In the genomic region with DNA sequence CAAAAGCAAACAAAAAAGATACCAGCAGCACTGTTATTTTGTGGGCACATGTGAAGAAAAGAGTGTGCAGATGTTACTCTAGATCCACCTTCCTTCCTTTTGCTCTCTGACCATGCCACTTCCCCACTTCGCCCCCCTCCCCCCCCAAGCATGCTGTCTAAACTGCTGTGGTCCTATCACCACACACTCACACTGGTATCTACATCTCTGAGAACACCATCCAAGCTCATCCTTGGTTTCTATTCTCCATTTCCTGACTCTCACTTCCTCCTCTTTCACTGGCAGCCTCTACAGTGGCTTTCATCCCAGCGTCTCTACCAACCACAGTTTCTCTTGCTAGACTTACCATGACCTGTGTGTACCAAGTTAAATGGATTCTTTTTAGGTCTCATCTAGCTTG, we compare ENCODE assay signal across 22 mouse cellular contexts. TPM values are rescaled to one million over a fixed set of nuclear protein-coding genes. Genes with fewer than 3 reads are reported as not detected.
DNase-seq lines count a peak whose midpoint lies in the region; ATAC-seq and TF ChIP-seq lines count a peak whose summit lies in the region.
"Had no signal": no experiment of that assay in that cellular context is flagged by ENCODE, and none has a peak within 500 bp of the region (broad histone marks: within the 10 kb centered on the region; RNA-seq: fewer than 3 reads in every experiment).

No protein-coding gene starts in this region.

- no peaks in the 10 kb centered on the region for H3K36me3 ChIP-seq in liver, embryonic 11.5 days (ENCODE audit: control insufficient read depth, insufficient read depth, low read length)
- peaks cover 0 to 39% of the 10 kb centered on the region in 2 experiments; a peak in 2 of 4 replicates for H3K36me3 ChIP-seq in MEL (ENCODE audit: control insufficient read depth in 1 of 2, insufficient read depth in 2 of 2, low read length in 2 of 2)
- H3K36me3 ChIP-seq in liver, embryonic 12.5 days: no peaks in the 10 kb centered on the region
- H3K36me3 ChIP-seq in intestine, postnatal 0 days (ENCODE audit: control insufficient read depth, insufficient read depth): no peaks in the 10 kb centered on the region
- H3K36me3 ChIP-seq: forebrain, embryonic 12.5 days; limb, embryonic 10.5 days; lung, embryonic 15.5 days had no signal

- H3K27ac ChIP-seq in liver, embryonic 11.5 days (ENCODE audit: low read depth, low read length): no peak overlapping the region
- H3K27ac ChIP-seq in MEL (ENCODE audit: control insufficient read depth, low read depth, low read length): peak overlapping the region; percentile 91
- peak overlapping the region; percentile 98 for H3K27ac ChIP-seq in liver, embryonic 12.5 days
- no peak overlapping the region for H3K27ac ChIP-seq in intestine, postnatal 0 days (ENCODE audit: low read depth, low read length)
- H3K27ac ChIP-seq in left cerebral cortex, adult 2 months: no peak overlapping the region
- H3K27ac ChIP-seq: forebrain, embryonic 12.5 days; limb, embryonic 10.5 days; lung, embryonic 15.5 days; stomach, postnatal 0 days had no signal

- no peak for ATAC-seq in liver, embryonic 11.5 days (replicated peaks; ENCODE audit: low FRiP score)
- no peak for ATAC-seq in liver, embryonic 12.5 days
- ATAC-seq in megakaryocyte progenitor cell, adult 5-6 weeks (replicated peaks; ENCODE audit: poor library complexity): peak; percentile 91
- ATAC-seq in intestine, postnatal 0 days: no peak
- ATAC-seq: hindbrain, embryonic 16.5 days had no signal

- H3K4me3 ChIP-seq in liver, embryonic 11.5 days (ENCODE audit: low read depth, low read length): no peak overlapping the region
- peak overlapping the region; percentile 11 to 38; a peak in 3 of 4 replicates for H3K4me3 ChIP-seq in MEL (ENCODE audit: control insufficient read depth in 1 of 2, insufficient read depth in 1 of 2, low read depth in 2 of 2, low read length in 2 of 2)
- H3K4me3 ChIP-seq in liver, embryonic 12.5 days: no peak overlapping the region
- no peak overlapping the region for H3K4me3 ChIP-seq in intestine, postnatal 0 days (ENCODE audit: low read depth, low read length)
- no peak overlapping the region for H3K4me3 ChIP-seq in left cerebral cortex, adult 2 months
- H3K4me3 ChIP-seq: forebrain, embryonic 12.5 days; limb, embryonic 10.5 days; lung, embryonic 15.5 days had no signal

- TF ChIP-seq EP300 in MEL (IDR thresholded peaks at IDR 0.05; ENCODE audit: low read depth in 1 of 2, low read length in 2 of 2): peak; percentile 47 to 67

- no peaks in the 10 kb centered on the region for H3K79me2 ChIP-seq in MEL (ENCODE audit: control insufficient read depth, insufficient read depth, low read length, poor library complexity)

- no peak; a peak in 1 of 4 replicates for TF ChIP-seq POLR2A in MEL (IDR thresholded peaks at IDR 0.05; ENCODE audit: control insufficient read depth in 1 of 2, insufficient read depth in 1 of 2, low read depth in 1 of 2, low read length in 2 of 2, poor library complexity in 1 of 2)

- 54% methylated on average over 2 of the region's 2 CpGs for WGBS in liver, embryonic 11.5 days
- 44% methylated on average over 2 of the region's 2 CpGs for WGBS in liver, embryonic 12.5 days (ENCODE audit: insufficient replicate concordance)
- 81% methylated on average over 2 of the region's 2 CpGs for WGBS in intestine, postnatal 0 days

- no peak overlapping the region for H3K4me2 ChIP-seq in liver, embryonic 11.5 days
- H3K4me2 ChIP-seq in liver, embryonic 12.5 days: 0 out of 2 replicates have a peak overlapping the region, but pooled peaks have one; percentile 17
- H3K4me2 ChIP-seq in intestine, postnatal 0 days (replicated peaks; ENCODE audit: low read depth): no peak overlapping the region
- H3K4me2 ChIP-seq: forebrain, embryonic 12.5 days; lung, embryonic 15.5 days had no signal

- TF ChIP-seq RAD21 in MEL (IDR thresholded peaks at IDR 0.05; ENCODE audit: low read depth, low read length): no peak

- no peaks in the 10 kb centered on the region for H3K27me3 ChIP-seq in liver, embryonic 11.5 days (replicated peaks; ENCODE audit: control insufficient read depth, insufficient read depth, low read length)
- H3K27me3 ChIP-seq in MEL (ENCODE audit: control insufficient read depth in 1 of 2, insufficient read depth in 2 of 2, low read length in 2 of 2): no peaks in the 10 kb centered on the region
- no peaks in the 10 kb centered on the region for H3K27me3 ChIP-seq in liver, embryonic 12.5 days (replicated peaks)
- H3K27me3 ChIP-seq in intestine, postnatal 0 days (replicated peaks; ENCODE audit: control insufficient read depth, insufficient read depth, low read length): no peaks in the 10 kb centered on the region
- H3K27me3 ChIP-seq: lung, embryonic 15.5 days had no signal

- intact Hi-C loops in left cerebral cortex, adult 2 months (cut with DNase I): no loop called here

- no peak overlapping the region for H3K9ac ChIP-seq in liver, embryonic 11.5 days (ENCODE audit: low read depth, low read length)
- H3K9ac ChIP-seq in MEL (ENCODE audit: control insufficient read depth, low read depth, low read length, poor library complexity, severe bottlenecking): no peak overlapping the region; the same call in 1 of the 2 replicates
- no peak overlapping the region for H3K9ac ChIP-seq in liver, embryonic 12.5 days
- no peak overlapping the region for H3K9ac ChIP-seq in intestine, postnatal 0 days (ENCODE audit: low read depth, low read length)
- H3K9ac ChIP-seq: forebrain, embryonic 12.5 days; lung, embryonic 15.5 days had no signal

- no peak for TF ChIP-seq CTCF in MEL (IDR thresholded peaks at IDR 0.05 in 2 of 3, conservative IDR thresholded peaks at IDR 0.05 in 1 of 3; ENCODE audit: control insufficient read depth in 1 of 3, insufficient read depth in 1 of 3, low read depth in 2 of 3, low read length in 3 of 3, poor library complexity in 1 of 3, severe bottlenecking in 1 of 3)
- TF ChIP-seq CTCF in intestine, postnatal 0 days (IDR thresholded peaks at IDR 0.05; ENCODE audit: low read depth): no peak
- no peak for TF ChIP-seq CTCF in left cerebral cortex, adult 2 months (IDR thresholded peaks at IDR 0.05)

- H3K9me3 ChIP-seq in liver, embryonic 11.5 days (ENCODE audit: control insufficient read depth, low read length): no peaks in the 10 kb centered on the region
- H3K9me3 ChIP-seq in MEL (replicated peaks; ENCODE audit: insufficient read depth, low read length): no peaks in the 10 kb centered on the region
- H3K9me3 ChIP-seq in liver, embryonic 12.5 days (replicated peaks): no peaks in the 10 kb centered on the region
- no peaks in the 10 kb centered on the region for H3K9me3 ChIP-seq in intestine, postnatal 0 days (ENCODE audit: control insufficient read depth)
- H3K9me3 ChIP-seq: forebrain, embryonic 12.5 days; limb, embryonic 10.5 days; lung, embryonic 15.5 days had no signal

- peaks cover 22% of the 10 kb centered on the region for H3K4me1 ChIP-seq in liver, embryonic 11.5 days (replicated peaks; ENCODE audit: control insufficient read depth, insufficient read depth, low read length)
- H3K4me1 ChIP-seq in MEL (ENCODE audit: control insufficient read depth in 1 of 2, insufficient read depth in 2 of 2, low read length in 2 of 2): peaks cover 14 to 37% of the 10 kb centered on the region in 2 experiments
- peaks cover 60% of the 10 kb centered on the region for H3K4me1 ChIP-seq in liver, embryonic 12.5 days
- no peaks in the 10 kb centered on the region for H3K4me1 ChIP-seq in intestine, postnatal 0 days (replicated peaks; ENCODE audit: control insufficient read depth, insufficient read depth, low read length)
- H3K4me1 ChIP-seq: forebrain, embryonic 12.5 days; limb, embryonic 10.5 days; lung, embryonic 15.5 days had no signal

- DNase-seq in liver (peak; percentile 37), MEL (ENCODE audit: low read depth, low spot score) (peak; percentile 82)
- no peak for DNase-seq in liver, embryonic 11.5 days (ENCODE audit: low spot score)
- DNase-seq in embryo, embryonic 9.5 days (ENCODE audit: extremely low spot score): no peak
- DNase-seq in left cerebral cortex, adult 2 months (ENCODE audit: extremely low spot score in 1 of 2, low spot score in 2 of 2): no peak
- DNase-seq: cerebellum, adult 9-11 months; embryo, embryonic 11 days; gastrocnemius, postnatal 14 days; heart, postnatal 10 days; thymus, postnatal 14 days had no signal

RNA-seq across cellular contexts. Expression of a gene that starts 9.3 kb away (rescaled TPM):
- polyA plus RNA-seq in liver, embryonic 11.5 days (2014; fragmentation: Nextera tagmentation; extraction: Ambion mirVana): 127 TPM in 2 replicates
- 80.6 and 83.6 TPM in 2 replicates for total RNA-seq in MEL (2012; rRNA removed)
- 100 to 1,000 TPM; 132 to 138 TPM for polyA plus RNA-seq in MEL (2012; ENCODE audit: insufficient read depth in 1 of 2, insufficient read length in 2 of 2, low read depth in 1 of 2, low replicate concordance in 2 of 2, missing spikeins in 1 of 2)
- polyA plus RNA-seq in liver, embryonic 12.5 days (2016; fragmentation: Nextera tagmentation; extraction: Ambion mirVana): 92.8 and 95.2 TPM in 2 replicates
- total RNA-seq in megakaryocyte progenitor cell, adult 5-6 weeks (2015): 50.8 and 55.8 TPM in 2 replicates
- 215 and 245 TPM in 2 replicates for total RNA-seq in megakaryocyte progenitor cell, adult 5-6 weeks (2017)
- 21.9 and 26.4 TPM in 2 replicates for polyA plus RNA-seq in intestine, postnatal 0 days (2015; fragmentation: Nextera tagmentation; extraction: Ambion mirVana)
- total RNA-seq in left cerebral cortex, adult 2 months (2021): 1 to 10 TPM in 1 of 2 experiments, under 1 TPM in 1; 0.75 to 1.0 TPM

RNA-seq across cellular contexts. Expression of a gene that starts 25.0 kb away (rescaled TPM):
- 0.32 and 0.60 TPM in 2 replicates for polyA plus RNA-seq in liver, embryonic 11.5 days (2014; fragmentation: Nextera tagmentation; extraction: Ambion mirVana)
- total RNA-seq in MEL (2012; rRNA removed): 0.15 and 0.29 TPM in 2 replicates
- polyA plus RNA-seq in MEL (2012; ENCODE audit: insufficient read depth in 1 of 2, insufficient read length in 2 of 2, low read depth in 1 of 2, low replicate concordance in 2 of 2, missing spikeins in 1 of 2): under 1 TPM in 1 of 2 experiments, not detected in 1; 0.43 TPM
- polyA plus RNA-seq in liver, embryonic 12.5 days (2016; fragmentation: Nextera tagmentation; extraction: Ambion mirVana): 0.35 and 0.37 TPM in 2 replicates
- not detected in 2 replicates for total RNA-seq in megakaryocyte progenitor cell, adult 5-6 weeks (2015)
- not detected in 2 replicates for total RNA-seq in megakaryocyte progenitor cell, adult 5-6 weeks (2017)
- 2.5 and 3.1 TPM in 2 replicates for polyA plus RNA-seq in intestine, postnatal 0 days (2015; fragmentation: Nextera tagmentation; extraction: Ambion mirVana)
- total RNA-seq in left cerebral cortex, adult 2 months (2021): 100 to 1,000 TPM; 197 to 209 TPM

RNA-seq across cellular contexts. Expression of a gene that starts 31.9 kb away (rescaled TPM):
- polyA plus RNA-seq in liver, embryonic 11.5 days (2014; fragmentation: Nextera tagmentation; extraction: Ambion mirVana): not detected in 2 replicates
- not detected in 2 replicates for total RNA-seq in MEL (2012; rRNA removed)
- not detected for polyA plus RNA-seq in MEL (2012; ENCODE audit: insufficient read depth in 1 of 2, insufficient read length in 2 of 2, low read depth in 1 of 2, low replicate concordance in 2 of 2, missing spikeins in 1 of 2)
- polyA plus RNA-seq in liver, embryonic 12.5 days (2016; fragmentation: Nextera tagmentation; extraction: Ambion mirVana): not detected in 2 replicates
- total RNA-seq in megakaryocyte progenitor cell, adult 5-6 weeks (2015): not detected in 2 replicates
- not detected in 2 replicates for total RNA-seq in megakaryocyte progenitor cell, adult 5-6 weeks (2017)
- 66.7 and 88.7 TPM in 2 replicates for polyA plus RNA-seq in intestine, postnatal 0 days (2015; fragmentation: Nextera tagmentation; extraction: Ambion mirVana)
- total RNA-seq in left cerebral cortex, adult 2 months (2021): not detected
- total RNA-seq: adrenal gland, postnatal 4 days; gastrocnemius, postnatal 14 days; heart, postnatal 10 days had no signal
- polyA plus RNA-seq: C2C12; forebrain, embryonic 12.5 days; hindbrain, embryonic 16.5 days; kidney, embryonic 14.5 days; limb, embryonic 10.5 days; lung, embryonic 15.5 days; neural tube, embryonic 14.5 days had no signal

RNA-seq across cellular contexts. Expression of a gene that starts 42.0 kb away (rescaled TPM):
- 0.14 and 0.19 TPM in 2 replicates for polyA plus RNA-seq in liver, embryonic 11.5 days (2014; fragmentation: Nextera tagmentation; extraction: Ambion mirVana)
- 1.3 and 1.7 TPM in 2 replicates for total RNA-seq in MEL (2012; rRNA removed)
- polyA plus RNA-seq in MEL (2012; ENCODE audit: insufficient read depth in 1 of 2, insufficient read length in 2 of 2, low read depth in 1 of 2, low replicate concordance in 2 of 2, missing spikeins in 1 of 2): 1 to 10 TPM in 1 of 2 experiments, not detected in 1; 2.4 TPM
- 0.36 and 0.39 TPM in 2 replicates for polyA plus RNA-seq in liver, embryonic 12.5 days (2016; fragmentation: Nextera tagmentation; extraction: Ambion mirVana)
- total RNA-seq in megakaryocyte progenitor cell, adult 5-6 weeks (2015): 0.07 and 0.25 TPM in 2 replicates
- 0.42 and 0.47 TPM in 2 replicates for total RNA-seq in megakaryocyte progenitor cell, adult 5-6 weeks (2017)
- 0.77 and 1.2 TPM in 2 replicates for polyA plus RNA-seq in intestine, postnatal 0 days (2015; fragmentation: Nextera tagmentation; extraction: Ambion mirVana)
- total RNA-seq in left cerebral cortex, adult 2 months (2021): 1 to 10 TPM; 4.0 to 4.7 TPM

RNA-seq across cellular contexts. Expression of a gene that starts 57.3 kb away (rescaled TPM):
- 41.3 and 48.6 TPM in 2 replicates for polyA plus RNA-seq in liver, embryonic 11.5 days (2014; fragmentation: Nextera tagmentation; extraction: Ambion mirVana)
- 17.1 and 21.2 TPM in 2 replicates for total RNA-seq in MEL (2012; rRNA removed)
- 10 to 100 TPM in 1 of 2 experiments, not detected in 1; 33.4 TPM for polyA plus RNA-seq in MEL (2012; ENCODE audit: insufficient read depth in 1 of 2, insufficient read length in 2 of 2, low read depth in 1 of 2, low replicate concordance in 2 of 2, missing spikeins in 1 of 2)
- 27.9 and 30.8 TPM in 2 replicates for polyA plus RNA-seq in liver, embryonic 12.5 days (2016; fragmentation: Nextera tagmentation; extraction: Ambion mirVana)
- total RNA-seq in megakaryocyte progenitor cell, adult 5-6 weeks (2015): 25.9 and 29.6 TPM in 2 replicates
- 37.4 and 39.7 TPM in 2 replicates for total RNA-seq in megakaryocyte progenitor cell, adult 5-6 weeks (2017)
- 13.4 and 14.2 TPM in 2 replicates for polyA plus RNA-seq in intestine, postnatal 0 days (2015; fragmentation: Nextera tagmentation; extraction: Ambion mirVana)
- 10 to 100 TPM; 72.2 to 73.7 TPM for total RNA-seq in left cerebral cortex, adult 2 months (2021)

Comparison
In these comparisons a context has a peak if more than half of its experiments do, and no peak if none do; other contexts are left out.
1. DNase-seq: peak in liver (single experiment) and MEL (single experiment); none in liver, embryonic 11.5 days (single experiment), embryo, embryonic 9.5 days (single experiment) and left cerebral cortex, adult 2 months (0 of 2).
2. H3K27ac ChIP-seq: peak in MEL (single experiment) and liver, embryonic 12.5 days (single experiment); none in liver, embryonic 11.5 days (single experiment), intestine, postnatal 0 days (single experiment) and left cerebral cortex, adult 2 months (single experiment).
3. H3K4me3 ChIP-seq: peak in MEL (2 of 2); none in liver, embryonic 11.5 days (single experiment), liver, embryonic 12.5 days (single experiment), intestine, postnatal 0 days (single experiment) and left cerebral cortex, adult 2 months (single experiment).
4. RNA of a gene that starts 31.9 kb away (polyA plus RNA-seq): 66.7 to 88.7 TPM in intestine, postnatal 0 days; not detected in MEL, not detected in liver, embryonic 11.5 days and not detected in liver, embryonic 12.5 days; every median in the first group is over 10 times any median in the second.